Mouse (Mus musculus): ENCODE results near the gene Smok3c. TPM values are rescaled to one million over a fixed set of nuclear protein-coding genes. Genes with fewer than 3 reads are reported as not detected.

The Smok3c gene
- polyA plus RNA-seq, 1 experiment = not detected

- TF ChIP-seq POLR2A (IDR thresholded peaks at IDR 0.05; ENCODE audit: borderline replicate concordance, control insufficient read depth, low read depth, low read length) (no peak), CTCF (IDR thresholded peaks at IDR 0.05; ENCODE audit: control insufficient read depth, insufficient read depth, low read length) (no peak)
- H3K4me1 ChIP-seq (ENCODE audit: control insufficient read depth, insufficient read depth, low read length) = no peaks in the 10 kb centered on the region
- H3K27ac ChIP-seq (ENCODE audit: control insufficient read depth, insufficient read depth, low read depth, low read length, poor library complexity) = no peak overlapping the region
- no peak overlapping the region for H3K4me3 ChIP-seq (replicated peaks; ENCODE audit: control insufficient read depth, low read depth, low read length)
- WGBS = 52% methylated on average over 2 of the region's 2 CpGs
Measured at GRCm38 (mm10) chr5:138076148-138076547, 23.2 kb downstream of the Smok3c start.

DNA sequence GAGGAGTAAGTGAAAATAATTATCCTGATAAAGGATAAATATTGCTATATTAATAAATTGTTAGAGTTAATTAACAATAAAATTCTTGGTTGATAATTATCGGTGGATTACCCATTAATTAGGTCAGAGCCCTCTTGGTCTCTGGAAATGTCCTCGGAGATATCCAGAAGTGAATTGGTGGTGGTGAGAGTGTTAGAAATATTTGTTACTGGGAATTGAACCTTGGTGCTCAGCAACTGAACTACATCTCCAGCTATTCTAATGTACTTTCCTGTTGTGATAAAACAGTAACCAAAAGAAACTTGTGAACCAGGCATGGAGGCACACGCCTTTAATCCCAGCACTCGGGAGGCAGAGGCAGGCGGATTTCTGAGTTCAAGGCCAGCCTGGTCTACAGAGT is 27.5 kb downstream of the Smok3c start:
- H3K27ac ChIP-seq (ENCODE audit: control insufficient read depth, insufficient read depth, low read depth, low read length, poor library complexity) = no peak overlapping the region
- no peaks in the 10 kb centered on the region for H3K4me1 ChIP-seq (ENCODE audit: control insufficient read depth, insufficient read depth, low read length)
- 83% methylated on average over 5 of the region's 5 CpGs for WGBS
- TF ChIP-seq CTCF (IDR thresholded peaks at IDR 0.05; ENCODE audit: control insufficient read depth, insufficient read depth, low read length) (no peak), POLR2A (IDR thresholded peaks at IDR 0.05; ENCODE audit: borderline replicate concordance, control insufficient read depth, low read depth, low read length) (no peak)
- H3K4me3 ChIP-seq (replicated peaks; ENCODE audit: control insufficient read depth, low read depth, low read length) = no peak overlapping the region

DNA sequence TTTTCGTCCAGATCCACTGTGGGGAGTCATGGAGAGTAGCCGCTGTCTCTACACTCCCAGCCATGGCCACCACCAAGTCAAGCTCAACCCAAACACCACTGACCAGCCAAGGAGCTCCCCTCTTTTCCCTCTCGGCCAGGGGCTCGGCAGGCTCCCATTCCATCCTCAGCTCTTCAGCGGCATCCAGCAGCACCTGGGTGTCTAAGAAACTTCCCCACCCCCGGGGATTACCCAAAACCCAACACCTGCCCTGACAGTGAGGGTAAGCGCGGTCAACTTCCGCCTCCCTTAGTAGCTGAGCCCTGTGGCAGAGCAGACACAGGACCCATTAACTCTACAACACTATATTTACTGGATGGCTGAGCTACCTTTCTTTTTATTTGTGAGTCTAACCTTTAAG is 28.5 kb downstream of the Smok3c start:
- Histone ChIP-seq H3K27ac (ENCODE audit: control insufficient read depth, insufficient read depth, low read depth, low read length, poor library complexity) (no peak overlapping the region), H3K4me1 (ENCODE audit: control insufficient read depth, insufficient read depth, low read length) (no peaks in the 10 kb centered on the region), H3K4me3 (replicated peaks; ENCODE audit: control insufficient read depth, low read depth, low read length) (no peak overlapping the region)
- TF ChIP-seq CTCF (IDR thresholded peaks at IDR 0.05; ENCODE audit: control insufficient read depth, insufficient read depth, low read length) (no peak), POLR2A (IDR thresholded peaks at IDR 0.05; ENCODE audit: borderline replicate concordance, control insufficient read depth, low read depth, low read length) (no peak)
- WGBS = 87% methylated on average over 9 of the region's 9 CpGs

DNA sequence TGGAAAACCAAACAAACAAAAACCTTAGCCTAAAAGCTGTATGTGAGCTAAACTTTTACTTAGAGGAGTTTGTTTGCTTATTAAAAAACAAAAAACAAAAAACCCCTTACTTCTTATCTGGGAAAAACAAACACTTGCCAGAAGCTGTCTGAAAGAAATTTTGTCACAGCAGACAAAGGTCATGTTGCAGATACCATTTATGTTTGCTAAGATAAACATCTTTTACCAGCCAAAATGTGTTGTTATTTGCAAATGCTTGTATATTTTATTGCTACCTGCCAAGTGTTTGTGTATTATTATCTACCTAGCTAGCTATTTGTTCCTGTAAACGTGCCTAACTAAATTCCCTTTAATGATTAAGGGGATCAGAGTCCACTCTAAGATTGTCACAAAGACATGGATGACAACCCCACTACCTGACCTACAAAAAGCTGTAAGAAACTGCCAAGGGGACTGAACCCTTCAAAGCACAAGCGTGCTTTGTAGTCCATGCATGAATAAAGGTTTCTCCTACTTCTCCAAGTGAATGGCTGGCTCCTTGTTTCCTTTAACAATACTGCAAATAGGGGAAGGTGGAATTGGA is 30.4 kb downstream of the Smok3c start:
- Histone ChIP-seq H3K27ac (ENCODE audit: control insufficient read depth, insufficient read depth, low read depth, low read length, poor library complexity) (no peak overlapping the region; the same call in 1 of the 2 replicates), H3K4me1 (ENCODE audit: control insufficient read depth, insufficient read depth, low read length) (no peaks in the 10 kb centered on the region), H3K4me3 (replicated peaks; ENCODE audit: control insufficient read depth, low read depth, low read length) (no peak overlapping the region)
- TF ChIP-seq POLR2A (IDR thresholded peaks at IDR 0.05; ENCODE audit: borderline replicate concordance, control insufficient read depth, low read depth, low read length) = no peak
- TF ChIP-seq CTCF (IDR thresholded peaks at IDR 0.05; ENCODE audit: control insufficient read depth, insufficient read depth, low read length) = no peak
- WGBS = 65% methylated on average over 2 of the region's 2 CpGs

GRCm38 (mm10) chr5:138083936-138084335 is 30.9 kb downstream of the Smok3c start:
- 82% methylated on average over 2 of the region's 2 CpGs for WGBS
- no peak for TF ChIP-seq CTCF (IDR thresholded peaks at IDR 0.05; ENCODE audit: control insufficient read depth, insufficient read depth, low read length)
- TF ChIP-seq POLR2A (IDR thresholded peaks at IDR 0.05; ENCODE audit: borderline replicate concordance, control insufficient read depth, low read depth, low read length) = no peak
- H3K4me1 ChIP-seq (ENCODE audit: control insufficient read depth, insufficient read depth, low read length) = no peaks in the 10 kb centered on the region; the same call in 1 of the 2 replicates
- H3K4me3 ChIP-seq (replicated peaks; ENCODE audit: control insufficient read depth, low read depth, low read length) = no peak overlapping the region
- peak overlapping the region; percentile 51 for H3K27ac ChIP-seq (ENCODE audit: control insufficient read depth, insufficient read depth, low read depth, low read length, poor library complexity)

DNA sequence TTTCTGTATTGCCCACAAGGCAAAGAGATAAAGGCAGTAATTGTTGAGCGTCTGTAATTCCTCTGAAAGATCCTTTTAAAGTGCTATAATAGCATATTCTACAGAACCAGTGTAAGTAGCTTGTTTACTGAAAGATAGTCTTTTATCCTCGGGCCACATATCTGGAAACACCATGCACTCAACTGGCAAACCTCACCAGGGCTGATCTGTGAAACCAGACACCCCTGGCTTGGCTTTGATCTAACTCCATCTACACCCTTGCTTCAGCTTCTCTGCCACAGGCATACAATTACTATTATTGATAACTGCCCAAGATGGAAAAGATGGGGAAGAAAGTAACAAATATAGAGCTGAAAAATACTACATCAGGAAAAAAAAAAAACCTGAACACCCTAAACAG is 31.5 kb downstream of the Smok3c start:
- TF ChIP-seq POLR2A (IDR thresholded peaks at IDR 0.05; ENCODE audit: borderline replicate concordance, control insufficient read depth, low read depth, low read length) = no peak
- TF ChIP-seq CTCF (IDR thresholded peaks at IDR 0.05; ENCODE audit: control insufficient read depth, insufficient read depth, low read length) = no peak
- no peak overlapping the region for H3K27ac ChIP-seq (ENCODE audit: control insufficient read depth, insufficient read depth, low read depth, low read length, poor library complexity)
- no peak overlapping the region for H3K4me3 ChIP-seq (replicated peaks; ENCODE audit: control insufficient read depth, low read depth, low read length)
- WGBS = 32% methylated on average over 2 of the region's 2 CpGs
- no peaks in the 10 kb centered on the region; the same call in 1 of the 2 replicates for H3K4me1 ChIP-seq (ENCODE audit: control insufficient read depth, insufficient read depth, low read length)

DNA sequence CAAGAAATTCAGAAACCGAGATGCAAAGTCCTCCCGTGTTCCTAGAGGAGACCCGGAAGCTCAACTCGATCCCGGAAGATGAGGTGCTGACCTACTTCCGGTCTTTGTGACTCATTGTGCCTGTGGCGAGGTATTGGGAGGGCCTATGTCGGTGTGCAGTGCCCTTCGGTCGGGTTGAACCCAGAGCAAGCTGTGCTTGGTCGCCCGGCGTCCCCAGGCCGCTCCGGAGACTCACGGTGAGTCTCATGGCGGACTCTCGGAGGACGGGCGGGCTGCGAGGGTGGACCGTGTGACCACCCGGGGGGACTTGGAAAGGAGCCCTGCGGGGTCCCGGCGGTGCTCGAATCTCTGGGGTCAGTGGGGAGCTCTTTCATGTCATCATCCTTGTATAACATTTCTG is 32.0 kb downstream of the Smok3c start, which contains the start of gene Zkscan1:
Gene Zkscan1, plus strand, starts transcription at position 89 of the 400 bp plus-strand sequence.
- Histone ChIP-seq H3K4me1 (ENCODE audit: control insufficient read depth, insufficient read depth, low read length) (no peaks in the 10 kb centered on the region; the same call in 1 of the 2 replicates), H3K4me3 (replicated peaks; ENCODE audit: control insufficient read depth, low read depth, low read length) (peak within 1 kb of the TSS; percentile 87), H3K27ac (ENCODE audit: control insufficient read depth, insufficient read depth, low read depth, low read length, poor library complexity) (peak within 1 kb of the TSS; percentile 86)
- WGBS = 0% methylated on average over 27 of the region's 27 CpGs
- TF ChIP-seq POLR2A (IDR thresholded peaks at IDR 0.05; ENCODE audit: borderline replicate concordance, control insufficient read depth, low read depth, low read length) (peak; percentile 88), CTCF (IDR thresholded peaks at IDR 0.05; ENCODE audit: control insufficient read depth, insufficient read depth, low read length) (0 out of 2 replicates have a peak, but pooled peaks have one; percentile 13)

DNA sequence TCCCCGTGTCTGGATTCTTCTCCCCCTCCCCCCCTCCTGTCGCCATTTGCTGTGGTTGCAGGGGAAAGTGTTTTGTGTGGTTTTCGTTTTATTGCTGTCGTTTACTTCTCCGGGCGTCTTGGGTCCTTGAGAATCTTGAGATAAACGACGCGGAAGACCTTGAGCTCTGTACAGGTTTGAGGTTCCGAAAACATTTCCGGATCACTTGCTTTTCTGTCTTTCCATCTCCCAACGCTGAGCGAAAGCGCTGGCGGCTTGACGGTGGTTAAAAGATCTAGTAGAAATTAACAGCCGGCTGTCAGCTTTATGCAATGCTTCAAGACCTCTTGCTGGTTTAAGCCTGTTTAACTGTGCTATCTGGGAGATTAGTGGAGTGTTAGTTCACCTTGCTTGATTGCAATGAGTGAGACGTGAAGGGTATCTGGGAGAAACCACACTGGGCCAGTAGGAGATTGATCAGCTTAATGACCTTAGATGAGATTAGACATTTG is 32.5 kb downstream of the Smok3c start:
- Histone ChIP-seq H3K27ac (ENCODE audit: control insufficient read depth, insufficient read depth, low read depth, low read length, poor library complexity) (peak overlapping the region; percentile 86), H3K4me3 (replicated peaks; ENCODE audit: control insufficient read depth, low read depth, low read length) (peak overlapping the region; percentile 87), H3K4me1 (ENCODE audit: control insufficient read depth, insufficient read depth, low read length) (no peaks in the 10 kb centered on the region; the same call in 1 of the 2 replicates)
- TF ChIP-seq POLR2A (IDR thresholded peaks at IDR 0.05; ENCODE audit: borderline replicate concordance, control insufficient read depth, low read depth, low read length) = no peak
- TF ChIP-seq CTCF (IDR thresholded peaks at IDR 0.05; ENCODE audit: control insufficient read depth, insufficient read depth, low read length) = no peak
- WGBS = under 1% methylated on average over 18 of the region's 18 CpGs
